Mouse (Mus musculus): ENCODE measurements around the gene Ankrd44. TPM values are rescaled to one million over a fixed set of nuclear protein-coding genes. Genes with fewer than 3 reads are reported as not detected.
A peak's percentile ranks its signal among the peaks of the same experiment; 100 is the strongest.

Ankrd44 gene
- polyA plus RNA-seq, 1 experiment, result 18.6 TPM

DNA sequence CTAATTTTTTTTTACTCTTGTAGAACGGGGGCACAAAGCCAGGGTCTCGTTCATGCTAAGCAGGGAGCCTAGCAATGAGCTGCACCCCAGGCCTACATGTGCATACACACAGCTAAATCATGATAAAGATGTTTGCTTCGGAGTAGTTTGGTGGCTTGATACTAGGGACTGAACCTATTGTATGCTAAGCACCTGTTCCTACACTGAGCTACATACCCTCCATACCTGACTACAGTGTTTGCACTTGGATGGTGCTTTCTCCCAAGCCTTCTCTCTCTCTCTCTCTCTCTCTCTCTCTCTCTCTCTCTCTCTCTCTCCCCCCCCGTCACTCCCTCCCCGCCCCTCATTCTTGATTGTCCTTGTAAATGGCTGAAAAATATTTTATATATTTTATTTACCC lies 49.2 kb downstream of the Ankrd44 start:
- H3K4me1 ChIP-seq (ENCODE audit: control insufficient read depth, insufficient read depth, low read length), result no peaks in the 10 kb centered on the region
- DNase-seq, result no peak
- no peak for TF ChIP-seq CTCF (IDR thresholded peaks at IDR 0.05; ENCODE audit: borderline replicate concordance, insufficient read depth, low read depth, low read length)
- no peak for TF ChIP-seq POLR2A (IDR thresholded peaks at IDR 0.05; ENCODE audit: borderline replicate concordance, insufficient read depth, low read length)
- H3K27ac ChIP-seq (ENCODE audit: insufficient read depth, low read length), result no peak overlapping the region
- no peak overlapping the region for H3K4me3 ChIP-seq (replicated peaks; ENCODE audit: insufficient read depth, low read depth, low read length)
- H3K27me3 ChIP-seq (ENCODE audit: control insufficient read depth, insufficient read depth, low read length), result no peaks in the 10 kb centered on the region
- 93% methylated on average over 5 of the region's 5 CpGs for WGBS

DNA sequence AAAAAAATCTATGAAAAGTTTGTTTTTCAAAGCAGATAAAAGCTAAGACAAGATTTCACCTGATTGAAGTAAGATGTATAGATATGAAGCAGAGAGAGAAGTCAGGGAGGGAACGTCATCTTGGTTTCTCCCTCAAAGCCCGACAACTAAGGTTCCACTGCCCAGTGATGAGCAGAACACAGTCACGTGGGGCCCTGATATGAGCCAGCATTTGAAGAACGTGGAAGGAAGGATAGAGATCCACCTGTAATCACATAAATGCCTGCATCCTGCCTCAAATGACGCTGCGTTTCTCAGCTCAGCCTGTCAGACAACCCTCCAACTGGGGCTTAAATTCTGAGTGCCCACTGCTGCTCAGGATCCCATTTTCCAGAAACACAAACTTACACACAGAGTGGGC lies 52.1 kb downstream of the Ankrd44 start:
- 87% methylated on average over 6 of the region's 6 CpGs for WGBS
- Histone ChIP-seq H3K4me1 (ENCODE audit: control insufficient read depth, insufficient read depth, low read length) (no peaks in the 10 kb centered on the region), H3K27me3 (ENCODE audit: control insufficient read depth, insufficient read depth, low read length) (no peaks in the 10 kb centered on the region), H3K27ac (ENCODE audit: insufficient read depth, low read length) (no peak overlapping the region), H3K4me3 (replicated peaks; ENCODE audit: insufficient read depth, low read depth, low read length) (no peak overlapping the region)
- TF ChIP-seq CTCF (IDR thresholded peaks at IDR 0.05; ENCODE audit: borderline replicate concordance, insufficient read depth, low read depth, low read length) (no peak), POLR2A (IDR thresholded peaks at IDR 0.05; ENCODE audit: borderline replicate concordance, insufficient read depth, low read length) (no peak)
- DNase-seq, result no peak

DNA sequence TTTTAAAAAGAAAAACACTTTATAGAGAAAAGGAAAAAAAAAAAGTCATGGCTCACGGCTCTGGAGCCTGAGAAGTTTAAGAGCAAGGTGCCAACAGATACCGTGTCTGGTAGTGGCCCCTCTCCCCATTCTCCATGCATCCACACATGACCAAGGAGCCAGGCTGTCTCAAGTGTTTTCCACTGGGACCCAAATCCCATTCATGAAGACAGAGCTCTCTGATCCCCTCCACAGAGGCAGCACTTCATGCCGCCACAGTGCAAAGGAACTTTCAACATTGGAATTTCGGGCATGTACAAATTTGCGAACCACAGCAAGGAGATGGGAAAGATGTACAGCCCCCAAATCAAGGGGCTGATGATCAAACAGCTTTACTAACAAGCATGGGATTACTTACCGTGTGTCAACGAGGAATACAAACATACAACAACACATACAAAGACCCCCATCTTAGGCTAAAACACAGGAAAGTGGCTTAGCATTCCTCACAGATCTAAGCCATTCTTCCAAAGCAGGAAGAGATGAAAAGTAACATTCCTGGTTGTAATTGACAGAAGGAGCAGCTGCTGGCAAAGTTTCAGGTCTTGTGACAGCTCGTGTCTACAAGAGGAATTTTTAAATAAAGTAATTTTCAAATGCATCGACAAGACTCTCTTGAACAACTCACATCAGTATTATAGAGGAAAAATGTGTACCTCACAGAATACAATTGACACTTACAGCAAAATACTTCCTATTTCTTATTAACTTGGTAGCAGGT lies 53.1 kb downstream of the Ankrd44 start:
- DNase-seq, result no peak
- H3K27ac ChIP-seq (ENCODE audit: insufficient read depth, low read length), result no peak overlapping the region
- WGBS, result 72% methylated on average over 9 of the region's 9 CpGs
- H3K4me3 ChIP-seq (replicated peaks; ENCODE audit: insufficient read depth, low read depth, low read length), result no peak overlapping the region
- no peaks in the 10 kb centered on the region for H3K4me1 ChIP-seq (ENCODE audit: control insufficient read depth, insufficient read depth, low read length)
- H3K27me3 ChIP-seq (ENCODE audit: control insufficient read depth, insufficient read depth, low read length), result no peaks in the 10 kb centered on the region
- TF ChIP-seq CTCF (IDR thresholded peaks at IDR 0.05; ENCODE audit: borderline replicate concordance, insufficient read depth, low read depth, low read length), result no peak
- TF ChIP-seq POLR2A (IDR thresholded peaks at IDR 0.05; ENCODE audit: borderline replicate concordance, insufficient read depth, low read length), result no peak

DNA sequence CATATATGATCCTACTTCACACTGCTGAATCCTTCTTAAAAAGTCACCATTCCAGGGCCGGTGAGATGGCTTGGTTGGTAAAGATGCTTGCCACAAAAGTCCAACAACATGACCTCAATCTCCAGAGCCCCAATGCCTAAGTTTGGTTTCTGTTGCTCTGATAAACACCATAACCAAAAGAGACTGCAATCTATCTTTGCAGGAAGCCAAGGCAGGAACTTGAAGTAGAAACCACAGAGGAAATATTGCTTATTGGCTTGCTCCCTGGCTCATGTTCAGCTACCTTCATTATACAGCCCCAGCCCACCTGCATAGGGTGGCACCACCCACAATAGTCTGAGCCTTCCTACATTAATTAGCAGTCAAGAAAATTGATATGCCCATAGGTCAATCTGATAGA lies 54.9 kb downstream of the Ankrd44 start:
- no peaks in the 10 kb centered on the region for H3K4me1 ChIP-seq (ENCODE audit: control insufficient read depth, insufficient read depth, low read length)
- DNase-seq, result no peak
- H3K27me3 ChIP-seq (ENCODE audit: control insufficient read depth, insufficient read depth, low read length), result no peaks in the 10 kb centered on the region
- no peak overlapping the region for H3K27ac ChIP-seq (ENCODE audit: insufficient read depth, low read length)
- H3K4me3 ChIP-seq (replicated peaks; ENCODE audit: insufficient read depth, low read depth, low read length), result no peak overlapping the region
- 100% methylated on average over 1 of the region's 1 CpGs for WGBS
- TF ChIP-seq POLR2A (IDR thresholded peaks at IDR 0.05; ENCODE audit: borderline replicate concordance, insufficient read depth, low read length), result no peak
- no peak for TF ChIP-seq CTCF (IDR thresholded peaks at IDR 0.05; ENCODE audit: borderline replicate concordance, insufficient read depth, low read depth, low read length)

DNA sequence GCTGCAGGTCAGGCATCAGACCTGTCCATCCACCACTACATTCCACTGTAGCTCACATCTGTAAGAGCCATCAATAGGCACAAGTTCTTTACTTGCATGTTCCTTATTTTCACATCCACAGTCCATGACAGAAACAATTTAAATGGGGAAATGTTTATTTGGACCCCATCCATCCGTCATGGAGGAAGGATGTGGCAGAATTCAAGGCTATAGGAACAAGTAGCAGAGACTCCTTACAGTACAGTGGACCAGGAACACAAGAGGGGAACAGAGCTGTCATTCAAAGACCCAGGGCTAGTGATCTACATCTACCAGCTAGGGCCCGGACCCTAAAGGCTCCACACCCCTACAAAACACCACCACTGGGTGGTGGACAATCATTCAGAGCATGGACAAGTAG lies 55.6 kb downstream of the Ankrd44 start:
- DNase-seq, result no peak
- no peak overlapping the region for H3K4me3 ChIP-seq (replicated peaks; ENCODE audit: insufficient read depth, low read depth, low read length)
- H3K27me3 ChIP-seq (ENCODE audit: control insufficient read depth, insufficient read depth, low read length), result no peaks in the 10 kb centered on the region
- no peak overlapping the region for H3K27ac ChIP-seq (ENCODE audit: insufficient read depth, low read length)
- no peaks in the 10 kb centered on the region for H3K4me1 ChIP-seq (ENCODE audit: control insufficient read depth, insufficient read depth, low read length)
- no peak for TF ChIP-seq CTCF (IDR thresholded peaks at IDR 0.05; ENCODE audit: borderline replicate concordance, insufficient read depth, low read depth, low read length)
- no peak for TF ChIP-seq POLR2A (IDR thresholded peaks at IDR 0.05; ENCODE audit: borderline replicate concordance, insufficient read depth, low read length)
- 94% methylated on average over 2 of the region's 2 CpGs for WGBS

DNA sequence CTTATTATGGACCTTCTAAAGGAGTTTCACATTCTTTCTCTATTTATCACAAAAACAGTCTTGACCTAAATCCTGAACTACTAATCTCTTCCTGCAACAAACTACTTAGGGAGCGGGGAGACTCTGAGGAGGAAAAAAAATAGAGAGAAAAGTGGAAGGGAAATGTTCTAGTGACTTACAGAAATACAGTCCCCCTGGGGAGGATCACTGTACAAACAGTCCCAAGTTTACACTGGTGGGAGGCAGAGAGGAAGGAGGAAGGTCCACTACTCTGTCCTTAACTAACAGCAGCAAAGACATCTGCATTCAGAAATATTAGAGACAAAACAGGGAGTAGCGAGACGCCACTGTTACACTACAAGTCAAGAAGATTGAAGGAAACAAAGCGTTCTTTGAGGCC lies 59.0 kb downstream of the Ankrd44 start:
- no peak for DNase-seq
- 84% methylated on average over 4 of the region's 4 CpGs for WGBS
- Histone ChIP-seq H3K27me3 (ENCODE audit: control insufficient read depth, insufficient read depth, low read length) (no peaks in the 10 kb centered on the region), H3K4me3 (replicated peaks; ENCODE audit: insufficient read depth, low read depth, low read length) (no peak overlapping the region), H3K4me1 (ENCODE audit: control insufficient read depth, insufficient read depth, low read length) (peaks cover 2% of the 10 kb centered on the region; the same call in 1 of the 2 replicates), H3K27ac (ENCODE audit: insufficient read depth, low read length) (peak overlapping the region; percentile 39; the same call in 1 of the 2 replicates)
- no peak for TF ChIP-seq CTCF (IDR thresholded peaks at IDR 0.05; ENCODE audit: borderline replicate concordance, insufficient read depth, low read depth, low read length)
- TF ChIP-seq POLR2A (IDR thresholded peaks at IDR 0.05; ENCODE audit: borderline replicate concordance, insufficient read depth, low read length), result no peak

DNA sequence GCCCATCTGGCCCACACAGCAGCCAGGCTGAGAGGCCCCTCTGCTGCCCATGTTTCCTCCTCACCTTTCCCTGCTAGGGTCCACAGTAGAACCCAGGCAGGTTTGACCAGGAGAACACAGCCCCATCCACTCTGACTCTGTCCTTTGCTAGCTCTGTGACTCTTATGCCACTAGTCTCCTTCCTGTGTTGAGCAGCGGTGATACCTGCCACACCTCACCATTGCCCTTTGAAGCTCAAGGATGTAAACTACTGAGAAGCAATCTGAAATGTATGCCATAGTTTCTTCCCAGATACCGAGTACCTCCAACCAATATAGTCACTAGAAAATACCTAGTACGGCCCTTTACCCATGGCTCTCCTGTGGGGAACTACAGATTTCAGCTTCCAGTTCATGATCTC lies 60.1 kb downstream of the Ankrd44 start:
- 90% methylated on average over 3 of the region's 3 CpGs for WGBS
- H3K4me1 ChIP-seq (ENCODE audit: control insufficient read depth, insufficient read depth, low read length), result peaks cover 2% of the 10 kb centered on the region; the same call in 1 of the 2 replicates
- no peak overlapping the region for H3K27ac ChIP-seq (ENCODE audit: insufficient read depth, low read length)
- TF ChIP-seq POLR2A (IDR thresholded peaks at IDR 0.05; ENCODE audit: borderline replicate concordance, insufficient read depth, low read length) (no peak), CTCF (IDR thresholded peaks at IDR 0.05; ENCODE audit: borderline replicate concordance, insufficient read depth, low read depth, low read length) (no peak)
- DNase-seq, result no peak
- no peak overlapping the region for H3K4me3 ChIP-seq (replicated peaks; ENCODE audit: insufficient read depth, low read depth, low read length)
- no peaks in the 10 kb centered on the region for H3K27me3 ChIP-seq (ENCODE audit: control insufficient read depth, insufficient read depth, low read length)

DNA sequence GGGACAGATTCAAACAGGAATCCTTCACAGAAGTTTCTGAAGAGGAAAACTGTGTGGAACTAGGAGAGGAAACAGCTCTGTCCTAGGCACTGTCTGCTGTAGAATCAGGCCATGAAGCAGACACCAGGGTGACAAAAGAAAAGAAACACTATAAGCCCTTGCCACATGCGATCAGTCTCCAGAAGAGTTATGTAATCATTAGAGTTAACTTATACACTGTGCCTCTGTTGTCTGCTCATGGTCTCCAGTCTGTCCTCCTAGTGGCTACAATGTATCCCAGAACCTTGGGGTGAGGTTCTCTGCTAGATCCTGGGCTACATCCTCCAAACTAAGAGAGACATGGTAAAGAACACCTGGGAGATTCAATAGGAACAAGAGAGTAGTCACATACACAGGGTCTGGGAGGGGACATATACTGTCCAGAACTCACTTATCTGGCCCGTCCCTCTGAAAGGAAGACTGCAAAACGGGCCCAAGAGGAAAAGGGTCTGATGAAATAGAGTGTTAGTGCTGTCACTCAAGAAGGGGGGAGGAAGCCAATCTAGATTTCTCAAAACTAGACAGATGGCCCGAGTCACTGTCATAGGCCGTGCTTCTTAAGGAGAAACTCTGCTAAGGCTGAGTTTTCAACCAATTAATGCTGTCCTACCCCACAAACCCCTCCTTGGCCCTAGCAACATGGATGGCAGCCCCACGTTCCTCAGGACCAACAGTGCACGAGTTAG lies 61.1 kb downstream of the Ankrd44 start:
- no peak overlapping the region for H3K27ac ChIP-seq (ENCODE audit: insufficient read depth, low read length)
- no peak for TF ChIP-seq CTCF (IDR thresholded peaks at IDR 0.05; ENCODE audit: borderline replicate concordance, insufficient read depth, low read depth, low read length)
- TF ChIP-seq POLR2A (IDR thresholded peaks at IDR 0.05; ENCODE audit: borderline replicate concordance, insufficient read depth, low read length), result no peak
- peaks cover 2% of the 10 kb centered on the region; the same call in 1 of the 2 replicates for H3K4me1 ChIP-seq (ENCODE audit: control insufficient read depth, insufficient read depth, low read length)
- H3K27me3 ChIP-seq (ENCODE audit: control insufficient read depth, insufficient read depth, low read length), result no peaks in the 10 kb centered on the region
- WGBS, result 82% methylated on average over 7 of the region's 7 CpGs
- no peak for DNase-seq
- H3K4me3 ChIP-seq (replicated peaks; ENCODE audit: insufficient read depth, low read depth, low read length), result no peak overlapping the region
